8 mouse cellular contexts compared by ENCODE assay signal in the genomic region with DNA sequence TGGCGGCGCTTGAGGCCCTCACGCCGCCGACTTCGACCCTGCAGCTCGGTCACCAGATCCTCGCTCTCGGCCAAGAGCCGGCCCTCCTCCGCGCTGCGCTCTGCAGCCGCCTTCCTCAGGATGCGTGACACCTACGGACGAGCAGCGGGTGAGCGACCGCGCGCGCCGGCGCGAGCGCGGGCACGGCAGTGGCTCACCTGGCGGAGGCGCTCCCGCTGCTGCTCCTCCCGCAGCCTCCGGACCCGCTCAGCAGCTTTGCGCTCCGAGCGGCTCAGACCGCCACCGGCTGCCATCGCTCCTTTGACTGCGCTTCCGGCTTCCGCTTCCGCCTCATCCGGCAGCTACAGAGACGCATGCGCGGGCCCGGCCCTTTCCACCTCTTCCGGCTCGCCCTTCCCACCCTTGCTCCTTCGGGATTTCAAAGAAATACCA. TPM values are rescaled to one million over a fixed set of nuclear protein-coding genes. Genes with fewer than 3 reads are reported as not detected.
DNase-seq lines count a peak whose midpoint lies in the region; ATAC-seq and TF ChIP-seq lines count a peak whose summit lies in the region.

No protein-coding gene starts in this region.

- H3K79me2 ChIP-seq in heart, adult 2 months (replicated peaks; ENCODE audit: control insufficient read depth, insufficient read depth, low read length), result peaks cover 5% of the 10 kb centered on the region; the same call in 1 of the 2 replicates

- TF ChIP-seq POLR2A in heart, adult 2 months (IDR thresholded peaks at IDR 0.05; ENCODE audit: insufficient read depth, low read depth, low read length), result peak; percentile 81
- TF ChIP-seq POLR2A in limb, embryonic 14.5 days (IDR thresholded peaks at IDR 0.05; ENCODE audit: borderline replicate concordance, extremely low read depth, insufficient read depth, insufficient read length), result no peak

- no peaks in the 10 kb centered on the region for H3K27me3 ChIP-seq in embryonic facial prominence, embryonic 13.5 days
- H3K27me3 ChIP-seq in heart, adult 2 months (ENCODE audit: control insufficient read depth, insufficient read depth, low read length), result no peaks in the 10 kb centered on the region
- no peaks in the 10 kb centered on the region for H3K27me3 ChIP-seq in limb, embryonic 14.5 days (ENCODE audit: control insufficient read depth, insufficient read depth, low read length)
- H3K27me3 ChIP-seq in midbrain, embryonic 16.5 days (ENCODE audit: control insufficient read depth, insufficient read depth, low read depth, low read length), result no peaks in the 10 kb centered on the region

- DNase-seq in 416B (ENCODE audit: low read depth), result peak; percentile 79
- DNase-seq in adrenal gland, postnatal 36 days, result peak; percentile 91 to 94
- DNase-seq in heart, adult 2 months, result peak; percentile 90 to 91
- peak; percentile 84 to 87 for DNase-seq in kidney, adult 8-10 months
- DNase-seq in limb, embryonic 14.5 days (ENCODE audit: low spot score), result peak; percentile 93
- peak; percentile 85 to 93 for DNase-seq in spleen, postnatal 4 days (ENCODE audit: low spot score in 2 of 2)

- H3K4me2 ChIP-seq in embryonic facial prominence, embryonic 13.5 days, result peak overlapping the region; percentile 99
- peak overlapping the region; percentile 99 for H3K4me2 ChIP-seq in limb, embryonic 14.5 days (replicated peaks; ENCODE audit: low read depth, low read length, severe bottlenecking)
- H3K4me2 ChIP-seq in midbrain, embryonic 16.5 days (ENCODE audit: low read length), result peak overlapping the region; percentile 97

- H3K27ac ChIP-seq in embryonic facial prominence, embryonic 13.5 days, result peak overlapping the region; percentile 71
- peak overlapping the region; percentile 78 for H3K27ac ChIP-seq in heart, adult 2 months
- H3K27ac ChIP-seq in limb, embryonic 14.5 days (replicated peaks; ENCODE audit: low read depth, low read length), result peak overlapping the region; percentile 53; the same call in 1 of the 2 replicates
- H3K27ac ChIP-seq in midbrain, embryonic 16.5 days (ENCODE audit: low read length), result peak overlapping the region; percentile 79

- TF ChIP-seq CTCF in heart, adult 2 months (IDR thresholded peaks at IDR 0.05), result no peak

- H3K4me1 ChIP-seq in embryonic facial prominence, embryonic 13.5 days, result peaks cover 19% of the 10 kb centered on the region
- H3K4me1 ChIP-seq in heart, adult 2 months (ENCODE audit: control insufficient read depth, insufficient read depth, low read length), result peaks cover 8% of the 10 kb centered on the region
- peaks cover 4% of the 10 kb centered on the region; the same call in 1 of the 2 replicates for H3K4me1 ChIP-seq in limb, embryonic 14.5 days (ENCODE audit: control insufficient read depth, insufficient read depth, low read length)
- peaks cover 17% of the 10 kb centered on the region for H3K4me1 ChIP-seq in midbrain, embryonic 16.5 days (ENCODE audit: control insufficient read depth, insufficient read depth, low read length)

- peaks cover 63% of the 10 kb centered on the region for H3K36me3 ChIP-seq in embryonic facial prominence, embryonic 13.5 days
- no peaks in the 10 kb centered on the region for H3K36me3 ChIP-seq in heart, adult 2 months (ENCODE audit: control insufficient read depth, insufficient read depth, low read length)
- H3K36me3 ChIP-seq in limb, embryonic 14.5 days (ENCODE audit: control insufficient read depth, insufficient read depth, low read length), result peaks cover 57% of the 10 kb centered on the region
- peaks cover 22% of the 10 kb centered on the region for H3K36me3 ChIP-seq in midbrain, embryonic 16.5 days (ENCODE audit: control insufficient read depth, insufficient read depth, low read length)

- peak overlapping the region; percentile 85 for H3K9ac ChIP-seq in embryonic facial prominence, embryonic 13.5 days
- H3K9ac ChIP-seq in heart, adult 2 months (ENCODE audit: low read depth, low read length), result peak overlapping the region; percentile 74
- peak overlapping the region; percentile 66 for H3K9ac ChIP-seq in limb, embryonic 14.5 days (ENCODE audit: low read depth, low read length, severe bottlenecking)
- peak overlapping the region; percentile 81 for H3K9ac ChIP-seq in midbrain, embryonic 16.5 days (ENCODE audit: low read depth, low read length)

- ATAC-seq in embryonic facial prominence, embryonic 13.5 days (ENCODE audit: insufficient number of reproducible peaks, insufficient read depth, low FRiP score, low TSS enrichment, low read depth), result peak; percentile 63; the same call in 1 of the 2 replicates
- peak; percentile 83 for ATAC-seq in limb, embryonic 14.5 days (ENCODE audit: low FRiP score, low read depth)
- peak; percentile 85 for ATAC-seq in midbrain, embryonic 16.5 days

- TF ChIP-seq EP300 in heart, adult 2 months (IDR thresholded peaks at IDR 0.05; ENCODE audit: insufficient read depth, low read depth, low read length), result peak; percentile 38; the same call in 1 of the 2 replicates

- no peaks in the 10 kb centered on the region for H3K9me3 ChIP-seq in embryonic facial prominence, embryonic 13.5 days
- no peaks in the 10 kb centered on the region for H3K9me3 ChIP-seq in limb, embryonic 14.5 days (ENCODE audit: control insufficient read depth, low read length)
- H3K9me3 ChIP-seq in midbrain, embryonic 16.5 days (replicated peaks; ENCODE audit: control insufficient read depth, low read length, poor library complexity, severe bottlenecking), result no peaks in the 10 kb centered on the region

- H3K4me3 ChIP-seq in embryonic facial prominence, embryonic 13.5 days, result peak overlapping the region; percentile 99
- H3K4me3 ChIP-seq in heart, adult 2 months, result peak overlapping the region; percentile 70
- peak overlapping the region; percentile 94 for H3K4me3 ChIP-seq in limb, embryonic 14.5 days (replicated peaks; ENCODE audit: low read length)
- peak overlapping the region; percentile 96 for H3K4me3 ChIP-seq in midbrain, embryonic 16.5 days (ENCODE audit: low read depth, low read length)

- intact Hi-C loops in heart, adult 2 months (cut with DNase I), result loop anchor here (2.0 kb wide), 1 partner anchor 88 kb away; a partner anchor contains a TSS

- under 1% methylated on average over 53 of the region's 53 CpGs for WGBS in embryonic facial prominence, embryonic 13.5 days
- WGBS in heart, adult 2 months, result under 1% methylated on average over 53 of the region's 53 CpGs
- under 1% methylated on average over 27 of the region's 53 CpGs for whole genome bisulfite sequencing in limb, embryonic 14.5 days
- WGBS in midbrain, embryonic 16.5 days, result under 1% methylated on average over 43 of the region's 53 CpGs

RNA-seq across cellular contexts. Expression of a gene that starts 0.3 kb away (rescaled TPM):
- total RNA-seq in adrenal gland, postnatal 36 days (2021), result 10 to 100 TPM; 49.6 to 67.0 TPM
- 26.6 and 30.0 TPM in 2 replicates for polyA plus RNA-seq in embryonic facial prominence, embryonic 13.5 days (2015; fragmentation: Nextera tagmentation; extraction: Ambion mirVana)
- 1 to 10 TPM; 7.0 to 7.4 TPM for total RNA-seq in heart, adult 2 months (2021)
- polyA plus RNA-seq in heart, adult 2 months (2012; rRNA removed), result 23.7 and 25.9 TPM in 2 replicates
- 43.7 and 47.0 TPM in 2 replicates for polyA plus RNA-seq in limb, embryonic 14.5 days (2012; rRNA removed)
- polyA plus RNA-seq in limb, embryonic 14.5 days (2014; fragmentation: Nextera tagmentation; extraction: Ambion mirVana), result 27.5 and 28.9 TPM in 2 replicates
- polyA plus RNA-seq in midbrain, embryonic 16.5 days (2015; fragmentation: Nextera tagmentation; extraction: Ambion mirVana), result 39.3 and 46.2 TPM in 2 replicates

RNA-seq across cellular contexts. Expression of a gene that starts 7.0 kb away (rescaled TPM):
- 100 to 1,000 TPM; 212 to 312 TPM for total RNA-seq in adrenal gland, postnatal 36 days (2021)
- polyA plus RNA-seq in embryonic facial prominence, embryonic 13.5 days (2015; fragmentation: Nextera tagmentation; extraction: Ambion mirVana), result 150 and 152 TPM in 2 replicates
- 10 to 100 TPM; 51.8 to 55.6 TPM for total RNA-seq in heart, adult 2 months (2021)
- polyA plus RNA-seq in heart, adult 2 months (2012; rRNA removed), result 111 and 125 TPM in 2 replicates
- 247 and 305 TPM in 2 replicates for polyA plus RNA-seq in limb, embryonic 14.5 days (2012; rRNA removed)
- polyA plus RNA-seq in limb, embryonic 14.5 days (2014; fragmentation: Nextera tagmentation; extraction: Ambion mirVana), result 101 and 119 TPM in 2 replicates
- 218 and 239 TPM in 2 replicates for polyA plus RNA-seq in midbrain, embryonic 16.5 days (2015; fragmentation: Nextera tagmentation; extraction: Ambion mirVana)

RNA-seq across cellular contexts. Expression of a gene that starts 8.7 kb away (rescaled TPM):
- total RNA-seq in adrenal gland, postnatal 36 days (2021), result 10 to 100 TPM; 50.4 to 78.6 TPM
- polyA plus RNA-seq in embryonic facial prominence, embryonic 13.5 days (2015; fragmentation: Nextera tagmentation; extraction: Ambion mirVana), result 22.0 and 30.0 TPM in 2 replicates
- total RNA-seq in heart, adult 2 months (2021), result 10 to 100 TPM; 35.7 to 45.2 TPM
- polyA plus RNA-seq in heart, adult 2 months (2012; rRNA removed), result 32.8 and 37.2 TPM in 2 replicates
- polyA plus RNA-seq in limb, embryonic 14.5 days (2012; rRNA removed), result 56.9 and 67.7 TPM in 2 replicates
- 26.1 and 30.5 TPM in 2 replicates for polyA plus RNA-seq in limb, embryonic 14.5 days (2014; fragmentation: Nextera tagmentation; extraction: Ambion mirVana)
- 37.5 and 39.1 TPM in 2 replicates for polyA plus RNA-seq in midbrain, embryonic 16.5 days (2015; fragmentation: Nextera tagmentation; extraction: Ambion mirVana)

RNA-seq across cellular contexts. Expression of a gene that starts 16.4 kb away (rescaled TPM):
- total RNA-seq in adrenal gland, postnatal 36 days (2021), result 1 to 10 TPM in 1 of 2 experiments, not detected in 1; 1.6 TPM
- polyA plus RNA-seq in embryonic facial prominence, embryonic 13.5 days (2015; fragmentation: Nextera tagmentation; extraction: Ambion mirVana), result 0.98 and 1.7 TPM in 2 replicates
- total RNA-seq in heart, adult 2 months (2021), result not detected
- polyA plus RNA-seq in heart, adult 2 months (2012; rRNA removed), result not detected in 2 replicates
- 2.1 and 3.3 TPM in 2 replicates for polyA plus RNA-seq in limb, embryonic 14.5 days (2012; rRNA removed)
- polyA plus RNA-seq in limb, embryonic 14.5 days (2014; fragmentation: Nextera tagmentation; extraction: Ambion mirVana), result 2.1 and 2.7 TPM in 2 replicates
- polyA plus RNA-seq in midbrain, embryonic 16.5 days (2015; fragmentation: Nextera tagmentation; extraction: Ambion mirVana), result not detected in 2 replicates

RNA-seq across cellular contexts. Expression of a gene that starts 18.9 kb away (rescaled TPM):
- 1 to 10 TPM; 1.1 to 1.5 TPM for total RNA-seq in adrenal gland, postnatal 36 days (2021)
- polyA plus RNA-seq in embryonic facial prominence, embryonic 13.5 days (2015; fragmentation: Nextera tagmentation; extraction: Ambion mirVana), result 27.7 and 34.9 TPM in 2 replicates
- 1 to 10 TPM in 1 of 2 experiments, under 1 TPM in 1; 0.81 to 1.2 TPM for total RNA-seq in heart, adult 2 months (2021)
- polyA plus RNA-seq in heart, adult 2 months (2012; rRNA removed), result 3.9 and 4.9 TPM in 2 replicates
- 66.4 and 78.8 TPM in 2 replicates for polyA plus RNA-seq in limb, embryonic 14.5 days (2012; rRNA removed)
- polyA plus RNA-seq in limb, embryonic 14.5 days (2014; fragmentation: Nextera tagmentation; extraction: Ambion mirVana), result 50.3 and 56.9 TPM in 2 replicates
- polyA plus RNA-seq in midbrain, embryonic 16.5 days (2015; fragmentation: Nextera tagmentation; extraction: Ambion mirVana), result 18.1 TPM in 2 replicates

Comparison
In these comparisons a context has a peak if more than half of its experiments do, and no peak if none do; other contexts are left out.
1. Peak in every context shown above with its lines: DNase-seq, ATAC-seq, H3K4me3 ChIP-seq and H3K27ac ChIP-seq.